Mouse (Mus musculus): ENCODE measurements around the gene Ttyh1. TPM values are rescaled to one million over a fixed set of nuclear protein-coding genes. Genes with fewer than 3 reads are reported as not detected.

Ttyh1 gene
- 1.1 and 1.2 TPM in 2 replicates for polyA plus RNA-seq (2015; fragmentation: Nextera tagmentation; extraction: Ambion mirVana)

DNA sequence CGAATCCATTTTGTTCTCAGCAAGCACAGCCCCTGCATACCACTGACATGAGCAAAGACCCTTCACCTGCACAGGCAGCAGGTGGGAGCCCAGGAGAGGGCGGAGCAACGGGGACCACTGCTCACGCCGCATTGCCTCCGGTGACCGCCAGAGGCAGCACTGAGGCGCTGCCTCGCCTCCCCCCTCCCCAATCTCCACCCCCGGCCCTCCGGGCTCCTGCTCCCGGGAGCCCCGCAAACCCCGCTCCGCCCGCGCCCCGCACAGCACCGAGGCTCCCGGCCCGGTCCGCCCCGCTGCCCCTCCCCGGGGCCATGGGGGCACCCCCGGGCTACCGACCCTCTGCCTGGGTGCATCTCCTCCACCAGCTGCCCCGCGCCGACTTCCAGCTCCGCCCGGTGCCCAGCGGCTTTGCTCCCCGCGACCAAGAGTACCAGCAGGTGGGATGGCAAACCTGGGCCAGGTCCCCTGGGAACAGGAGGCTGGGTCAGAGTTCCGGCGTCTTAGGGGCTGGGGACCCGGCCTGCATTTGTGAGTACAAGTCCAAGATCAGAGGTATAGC, at the start of gene Ttyh1:
Gene Ttyh1, plus strand, starts transcription at position 65 of the 559 bp plus-strand sequence.
- Histone ChIP-seq H3K4me1 (ENCODE audit: insufficient read depth, low read depth, low read length) (no peaks in the 10 kb centered on the region), H3K36me3 (ENCODE audit: insufficient read depth, low read length) (no peaks in the 10 kb centered on the region), H3K9me3 (ENCODE audit: low read length) (no peaks in the 10 kb centered on the region), H3K4me2 (replicated peaks; ENCODE audit: low read depth, low read length) (peak within 1 kb of the TSS; percentile 63), H3K9ac (replicated peaks; ENCODE audit: low read depth) (no peak within 1 kb of the TSS), H3K27me3 (replicated peaks; ENCODE audit: insufficient read depth, low read length) (peaks cover 11% of the 10 kb centered on the region; the same call in 1 of the 2 replicates), H3K4me3 (ENCODE audit: low read depth, low read length) (peak within 1 kb of the TSS; percentile 24), H3K27ac (ENCODE audit: low read length) (no peak within 1 kb of the TSS)
- ATAC-seq (0 out of 2 replicates have a peak, but pooled peaks have one; percentile 28), DNase-seq (ENCODE audit: low spot score) (no peak)
- TF ChIP-seq EP300 (IDR thresholded peaks at IDR 0.05) (no peak), CTCF (IDR thresholded peaks at IDR 0.05) (peak; percentile 70)
- WGBS = under 1% methylated on average over 36 of the region's 37 CpGs

GRCm38 (mm10) chr7:4071066-4071465, 48.1 kb upstream of the Ttyh1 start:
- H3K9me3 ChIP-seq (ENCODE audit: low read length) = no peaks in the 10 kb centered on the region
- H3K4me3 ChIP-seq (ENCODE audit: low read depth, low read length) = no peak overlapping the region
- H3K27ac ChIP-seq (ENCODE audit: low read length) = no peak overlapping the region
- no peak overlapping the region for H3K9ac ChIP-seq (replicated peaks; ENCODE audit: low read depth)
- no peaks in the 10 kb centered on the region for H3K36me3 ChIP-seq (ENCODE audit: insufficient read depth, low read length)
- DNase-seq (ENCODE audit: low spot score) = no peak
- 73% methylated on average over 6 of the region's 6 CpGs for WGBS
- ATAC-seq = no peak
- no peaks in the 10 kb centered on the region for H3K27me3 ChIP-seq (replicated peaks; ENCODE audit: insufficient read depth, low read length)
- TF ChIP-seq CTCF (IDR thresholded peaks at IDR 0.05) (no peak), EP300 (IDR thresholded peaks at IDR 0.05) (no peak)
- no peaks in the 10 kb centered on the region for H3K4me1 ChIP-seq (ENCODE audit: insufficient read depth, low read depth, low read length)
- no peak overlapping the region for H3K4me2 ChIP-seq (replicated peaks; ENCODE audit: low read depth, low read length)

- ATAC-seq = no peak
- TF ChIP-seq CTCF (IDR thresholded peaks at IDR 0.05) (no peak), EP300 (IDR thresholded peaks at IDR 0.05) (no peak)
- Histone ChIP-seq H3K4me1 (ENCODE audit: insufficient read depth, low read depth, low read length) (no peaks in the 10 kb centered on the region), H3K36me3 (ENCODE audit: insufficient read depth, low read length) (no peaks in the 10 kb centered on the region), H3K4me3 (ENCODE audit: low read depth, low read length) (no peak overlapping the region), H3K27ac (ENCODE audit: low read length) (no peak overlapping the region), H3K9ac (replicated peaks; ENCODE audit: low read depth) (no peak overlapping the region), H3K9me3 (ENCODE audit: low read length) (no peaks in the 10 kb centered on the region), H3K27me3 (replicated peaks; ENCODE audit: insufficient read depth, low read length) (no peaks in the 10 kb centered on the region), H3K4me2 (replicated peaks; ENCODE audit: low read depth, low read length) (no peak overlapping the region)
- DNase-seq (ENCODE audit: low spot score) = peak; percentile 24
- 65% methylated on average over 3 of the region's 3 CpGs for WGBS
Measured at GRCm38 (mm10) chr7:4073144-4073543, 46.1 kb upstream of the Ttyh1 start.

GRCm38 (mm10) chr7:4079511-4079910, 39.7 kb upstream of the Ttyh1 start:
- Histone ChIP-seq H3K9ac (replicated peaks; ENCODE audit: low read depth) (no peak overlapping the region), H3K9me3 (ENCODE audit: low read length) (no peaks in the 10 kb centered on the region), H3K36me3 (ENCODE audit: insufficient read depth, low read length) (no peaks in the 10 kb centered on the region), H3K4me2 (replicated peaks; ENCODE audit: low read depth, low read length) (no peak overlapping the region), H3K27me3 (replicated peaks; ENCODE audit: insufficient read depth, low read length) (no peaks in the 10 kb centered on the region), H3K4me1 (ENCODE audit: insufficient read depth, low read depth, low read length) (no peaks in the 10 kb centered on the region), H3K27ac (ENCODE audit: low read length) (no peak overlapping the region), H3K4me3 (ENCODE audit: low read depth, low read length) (no peak overlapping the region)
- WGBS = 80% methylated on average over 7 of the region's 7 CpGs
- DNase-seq (ENCODE audit: low spot score) (no peak), ATAC-seq (no peak)
- TF ChIP-seq EP300 (IDR thresholded peaks at IDR 0.05) (no peak), CTCF (IDR thresholded peaks at IDR 0.05) (no peak)

DNA sequence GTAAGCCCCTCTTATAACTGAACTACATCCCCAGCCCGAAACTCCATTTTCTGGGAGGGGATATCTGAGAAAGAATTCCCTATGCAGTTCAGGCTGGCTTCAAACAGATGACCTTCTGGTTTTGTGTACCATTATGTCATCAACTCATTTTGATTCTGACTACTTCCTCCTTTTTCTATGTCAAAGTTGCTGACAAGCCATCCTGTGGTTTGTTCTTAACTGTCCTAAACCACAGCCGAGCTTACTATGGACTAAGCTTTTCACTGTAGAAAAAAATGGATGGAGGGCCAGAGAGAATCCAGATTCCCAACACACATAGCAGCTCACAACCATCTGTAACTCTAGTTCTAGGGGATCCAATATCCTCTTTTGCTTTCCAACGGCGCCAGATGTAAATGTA, 38.7 kb upstream of the Ttyh1 start:
- Histone ChIP-seq H3K9me3 (ENCODE audit: low read length) (no peaks in the 10 kb centered on the region), H3K4me3 (ENCODE audit: low read depth, low read length) (no peak overlapping the region), H3K27ac (ENCODE audit: low read length) (no peak overlapping the region), H3K4me2 (replicated peaks; ENCODE audit: low read depth, low read length) (no peak overlapping the region), H3K36me3 (ENCODE audit: insufficient read depth, low read length) (no peaks in the 10 kb centered on the region), H3K27me3 (replicated peaks; ENCODE audit: insufficient read depth, low read length) (no peaks in the 10 kb centered on the region), H3K9ac (replicated peaks; ENCODE audit: low read depth) (no peak overlapping the region), H3K4me1 (ENCODE audit: insufficient read depth, low read depth, low read length) (no peaks in the 10 kb centered on the region)
- no peak for TF ChIP-seq CTCF (IDR thresholded peaks at IDR 0.05)
- no peak for TF ChIP-seq EP300 (IDR thresholded peaks at IDR 0.05)
- WGBS = 80% methylated on average over 4 of the region's 4 CpGs
- DNase-seq (ENCODE audit: low spot score) (peak; percentile 48), ATAC-seq (no peak)

GRCm38 (mm10) chr7:4081706-4082105, 37.5 kb upstream of the Ttyh1 start:
- H3K4me3 ChIP-seq (ENCODE audit: low read depth, low read length) = no peak overlapping the region
- ATAC-seq (no peak), DNase-seq (ENCODE audit: low spot score) (no peak)
- H3K4me1 ChIP-seq (ENCODE audit: insufficient read depth, low read depth, low read length) = no peaks in the 10 kb centered on the region
- H3K4me2 ChIP-seq (replicated peaks; ENCODE audit: low read depth, low read length) = no peak overlapping the region
- TF ChIP-seq CTCF (IDR thresholded peaks at IDR 0.05) = no peak
- TF ChIP-seq EP300 (IDR thresholded peaks at IDR 0.05) = no peak
- no peaks in the 10 kb centered on the region for H3K36me3 ChIP-seq (ENCODE audit: insufficient read depth, low read length)
- H3K9me3 ChIP-seq (ENCODE audit: low read length) = no peaks in the 10 kb centered on the region
- H3K27me3 ChIP-seq (replicated peaks; ENCODE audit: insufficient read depth, low read length) = no peaks in the 10 kb centered on the region
- H3K9ac ChIP-seq (replicated peaks; ENCODE audit: low read depth) = no peak overlapping the region
- H3K27ac ChIP-seq (ENCODE audit: low read length) = no peak overlapping the region

- Histone ChIP-seq H3K9me3 (ENCODE audit: low read length) (no peaks in the 10 kb centered on the region), H3K4me3 (ENCODE audit: low read depth, low read length) (no peak overlapping the region), H3K36me3 (ENCODE audit: insufficient read depth, low read length) (no peaks in the 10 kb centered on the region), H3K4me2 (replicated peaks; ENCODE audit: low read depth, low read length) (peak overlapping the region; percentile 25), H3K27me3 (replicated peaks; ENCODE audit: insufficient read depth, low read length) (no peaks in the 10 kb centered on the region), H3K27ac (ENCODE audit: low read length) (no peak overlapping the region), H3K4me1 (ENCODE audit: insufficient read depth, low read depth, low read length) (no peaks in the 10 kb centered on the region), H3K9ac (replicated peaks; ENCODE audit: low read depth) (no peak overlapping the region)
- TF ChIP-seq CTCF (IDR thresholded peaks at IDR 0.05) (no peak), EP300 (IDR thresholded peaks at IDR 0.05) (no peak)
- 0% methylated on average over 2 of the region's 2 CpGs for WGBS
- peak; percentile 52 for ATAC-seq
- peak; percentile 68 for DNase-seq (ENCODE audit: low spot score)
Measured at GRCm38 (mm10) chr7:4082804-4083203, 36.4 kb upstream of the Ttyh1 start.
